Mouse (Mus musculus) midbrain, embryonic 14.5 days (tissue): ENCODE measurements around the gene Trpc1. TPM values are rescaled to one million over a fixed set of nuclear protein-coding genes. Genes with fewer than 3 reads are reported as not detected.

ENCODE experiments used
- ATAC-seq: fragments of 200-750 bp; cut with Nextera tagmentation; 2 replicates; pipeline ENCODE4 v1.8.0; 2017; ENCODE audit warnings: moderate number of reproducible peaks, moderate library complexity; ENCODE audit not compliant: low FRiP score, low TSS enrichment
- DNase-seq: peaks from one replicate; pipeline ENCODE4 v3.0.0-alpha.2; 2015
- H3K27ac ChIP-seq: fragments of 300-500 bp; sonication (generic); replicated peaks from 2 replicates; pipeline ENCODE4 v1.5.1; 2014; ENCODE audit warnings: mild to moderate bottlenecking, low read depth, low read length, moderate library complexity
- H3K27me3 ChIP-seq: fragments of 300-500 bp; sonication (generic); 2 replicates; pipeline ENCODE4 v1.6.1; 2014; ENCODE audit warnings: low read length, control low read depth, mixed read lengths; ENCODE audit not compliant: control insufficient read depth, insufficient read depth
- H3K36me3 ChIP-seq: fragments of 300-500 bp; sonication (generic); 2 replicates; pipeline ENCODE4 v1.6.1; 2014; ENCODE audit warnings: low read length, control low read depth; ENCODE audit not compliant: control insufficient read depth, insufficient read depth
- H3K4me1 ChIP-seq: fragments of 300-500 bp; sonication (generic); 2 replicates; pipeline ENCODE4 v1.6.1; 2014; ENCODE audit warnings: mild to moderate bottlenecking, antibody characterized with exemption, low read length, control low read depth; ENCODE audit not compliant: control insufficient read depth, insufficient read depth
- H3K4me2 ChIP-seq: fragments of 300-500 bp; sonication (generic); 2 replicates; pipeline ENCODE4 v1.6.1; 2014; ENCODE audit warnings: mild to moderate bottlenecking, low read length, moderate library complexity
- H3K4me3 ChIP-seq: fragments of 300-500 bp; sonication (generic); replicated peaks from 2 replicates; pipeline ENCODE4 v1.5.1; 2014; ENCODE audit warnings: low read depth, low read length
- H3K9ac ChIP-seq: fragments of 300-500 bp; sonication (generic); replicated peaks from 2 replicates; pipeline ENCODE4 v1.6.1; 2014; ENCODE audit warnings: mild to moderate bottlenecking, low read length, moderate library complexity
- H3K9me3 ChIP-seq: fragments of 300-500 bp; sonication (generic); 2 replicates; pipeline ENCODE4 v1.6.1; 2016; ENCODE audit warnings: low read length, control low read depth, mixed read lengths; ENCODE audit not compliant: control insufficient read depth
- WGBS: fragments of 180-500 bp; shearing (Covaris S2); extraction: QIAGEN DNeasy Blood & Tissue Kit; methylation state at CpG from one replicate; pipeline ENCODE4 v1.1.7; 2014; 5-methylcytosine and 5-hydroxymethylcytosine counted together
- polyA plus RNA-seq: library from polyadenylated mRNA; unstranded; fragments of >200 nt; fragmentation: Nextera tagmentation; extraction: Ambion mirVana; gene quantifications from 2 replicates; pipeline ENCODE4 v1.2.1, GENCODE M21; 2014

Gene Trpc1
- polyA plus RNA-seq, 1 experiment from 2014 or later, result 10.5 TPM

DNA sequence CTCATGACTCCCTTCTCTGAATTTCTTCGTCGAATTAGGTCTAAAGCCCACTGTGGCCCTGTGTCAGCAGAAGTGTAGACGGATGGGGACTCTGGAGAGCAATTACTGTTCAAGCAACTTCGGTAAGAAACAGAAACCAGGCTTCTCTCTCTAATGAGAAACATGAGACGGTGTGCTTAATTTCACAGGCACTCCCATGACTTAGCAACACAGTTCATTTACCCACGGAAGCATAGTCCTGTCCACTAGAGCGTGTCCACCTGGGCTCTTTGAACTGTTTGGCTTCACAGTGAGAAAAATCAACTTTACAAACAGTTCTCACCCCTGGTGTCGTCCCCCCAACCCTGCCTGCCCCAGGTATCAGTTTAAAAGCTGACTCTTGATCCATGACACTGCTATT lies 57.4 kb downstream of the Trpc1 start:
- Histone ChIP-seq H3K9me3 (no peaks in the 10 kb centered on the region), H3K4me3 (no peak overlapping the region), H3K9ac (no peak overlapping the region), H3K27ac (no peak overlapping the region), H3K4me2 (no peak overlapping the region), H3K4me1 (no peaks in the 10 kb centered on the region), H3K36me3 (no peaks in the 10 kb centered on the region), H3K27me3 (no peaks in the 10 kb centered on the region)
- DNase-seq, result no peak
- no peak for ATAC-seq
- WGBS, result 69% methylated on average over 8 of the region's 8 CpGs

GRCm38 (mm10) chr9:95688064-95688463 lies 62.1 kb downstream of the Trpc1 start:
- WGBS, result 64% methylated on average over 3 of the region's 3 CpGs
- H3K4me3 ChIP-seq, result no peak overlapping the region
- no peaks in the 10 kb centered on the region for H3K9me3 ChIP-seq
- no peak for ATAC-seq
- H3K4me1 ChIP-seq, result no peaks in the 10 kb centered on the region
- H3K36me3 ChIP-seq, result no peaks in the 10 kb centered on the region
- H3K27me3 ChIP-seq, result no peaks in the 10 kb centered on the region
- H3K4me2 ChIP-seq, result no peak overlapping the region
- no peak overlapping the region for H3K9ac ChIP-seq
- peak; percentile 20 for DNase-seq
- H3K27ac ChIP-seq, result no peak overlapping the region

GRCm38 (mm10) chr9:95685660-95686440 lies 64.3 kb downstream of the Trpc1 start:
- Histone ChIP-seq H3K9ac (no peak overlapping the region), H3K4me3 (no peak overlapping the region), H3K4me2 (no peak overlapping the region), H3K36me3 (no peaks in the 10 kb centered on the region), H3K9me3 (no peaks in the 10 kb centered on the region), H3K4me1 (no peaks in the 10 kb centered on the region), H3K27me3 (no peaks in the 10 kb centered on the region), H3K27ac (no peak overlapping the region)
- ATAC-seq (peak; percentile 47; the same call in 1 of the 2 replicates), DNase-seq (peak; percentile 56)
- WGBS, result 20% methylated on average over 11 of the region's 11 CpGs

GRCm38 (mm10) chr9:95680691-95681090 lies 69.5 kb downstream of the Trpc1 start:
- Histone ChIP-seq H3K4me2 (no peak overlapping the region), H3K4me3 (no peak overlapping the region), H3K9ac (no peak overlapping the region), H3K9me3 (no peaks in the 10 kb centered on the region), H3K4me1 (no peaks in the 10 kb centered on the region), H3K27ac (no peak overlapping the region), H3K36me3 (no peaks in the 10 kb centered on the region), H3K27me3 (no peaks in the 10 kb centered on the region)
- ATAC-seq, result no peak
- 95% methylated on average over 11 of the region's 11 CpGs for WGBS
- no peak for DNase-seq

DNA sequence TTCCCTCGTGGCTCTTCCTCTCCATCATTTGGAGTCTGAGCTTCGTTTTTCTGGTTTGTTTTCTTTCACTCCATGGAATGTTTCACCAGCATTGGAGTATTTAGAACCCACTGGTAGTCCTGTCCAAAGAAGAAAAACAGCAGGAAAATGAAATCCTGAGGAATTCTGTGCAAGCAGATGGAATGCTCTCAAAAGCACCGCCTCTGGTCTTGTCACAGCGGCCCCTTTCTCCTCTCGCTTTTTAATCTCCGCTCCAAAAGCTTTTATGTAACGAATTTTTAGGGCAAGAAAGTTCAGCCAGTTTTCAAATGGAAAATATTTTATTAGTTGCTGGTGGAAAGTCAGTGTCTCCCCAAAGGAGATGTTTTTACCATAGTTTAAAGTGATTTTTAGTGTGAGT lies 70.2 kb downstream of the Trpc1 start:
- 82% methylated on average over 7 of the region's 7 CpGs for WGBS
- Histone ChIP-seq H3K4me3 (no peak overlapping the region), H3K27me3 (no peaks in the 10 kb centered on the region), H3K36me3 (no peaks in the 10 kb centered on the region), H3K4me2 (no peak overlapping the region), H3K4me1 (no peaks in the 10 kb centered on the region), H3K27ac (no peak overlapping the region), H3K9ac (no peak overlapping the region), H3K9me3 (no peaks in the 10 kb centered on the region)
- ATAC-seq (no peak), DNase-seq (no peak)

DNA sequence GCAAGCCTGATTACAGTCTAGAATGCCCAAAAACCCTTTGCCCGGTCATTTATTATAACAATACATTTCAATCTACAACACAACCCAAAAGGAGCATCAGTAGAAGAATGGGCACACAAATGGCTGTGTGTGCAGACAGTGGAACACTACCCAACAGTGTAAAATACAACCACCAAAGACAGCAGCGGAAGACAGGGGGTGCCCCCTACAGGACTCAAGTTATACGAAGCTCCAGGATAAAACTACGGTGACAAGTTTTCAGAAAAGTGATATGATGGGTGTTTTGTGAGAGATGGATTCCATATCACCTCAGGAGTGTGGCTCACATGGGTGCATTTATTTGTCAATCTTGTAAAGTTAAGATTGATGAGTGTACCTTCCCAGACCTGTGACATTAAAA lies 74.2 kb downstream of the Trpc1 start:
- H3K27ac ChIP-seq, result no peak overlapping the region
- H3K27me3 ChIP-seq, result no peaks in the 10 kb centered on the region
- WGBS, result 95% methylated on average over 4 of the region's 4 CpGs
- no peak overlapping the region for H3K4me3 ChIP-seq
- H3K4me1 ChIP-seq, result no peaks in the 10 kb centered on the region
- DNase-seq, result no peak
- H3K9ac ChIP-seq, result no peak overlapping the region
- H3K4me2 ChIP-seq, result no peak overlapping the region
- no peaks in the 10 kb centered on the region for H3K36me3 ChIP-seq
- no peaks in the 10 kb centered on the region for H3K9me3 ChIP-seq
- ATAC-seq, result no peak

DNA sequence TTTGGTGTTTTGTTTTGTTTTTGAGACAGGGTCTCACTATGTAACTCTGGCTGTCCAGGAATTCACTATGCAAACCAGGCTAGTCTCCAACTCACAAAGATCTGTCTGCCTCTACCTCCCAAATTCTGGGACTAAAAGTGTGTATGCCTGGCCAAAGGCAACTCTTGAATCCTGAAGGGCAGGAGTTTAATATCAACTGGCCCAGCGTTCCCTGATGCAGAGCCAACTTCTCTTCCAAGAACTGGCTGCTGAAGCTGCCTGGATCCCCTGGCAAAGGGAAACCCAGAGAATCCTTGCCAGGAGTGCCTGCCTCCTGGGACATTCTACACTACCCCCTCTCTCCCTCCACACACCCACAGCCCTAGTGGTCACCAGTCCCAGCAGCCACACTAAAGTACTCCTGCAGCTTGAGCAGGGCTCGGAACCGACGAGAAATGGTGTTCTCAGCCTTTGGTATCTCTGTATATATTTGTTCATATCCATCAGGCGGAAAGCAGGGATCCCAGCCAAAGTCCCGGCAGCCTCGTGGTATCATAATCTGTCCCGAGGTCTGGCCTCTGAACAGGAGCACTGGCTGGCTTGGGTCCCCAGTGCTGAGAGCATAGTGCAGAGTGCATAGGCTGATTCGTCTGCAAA lies 75.0 kb downstream of the Trpc1 start:
- DNase-seq (peak; percentile 39), ATAC-seq (no peak)
- Histone ChIP-seq H3K9me3 (no peaks in the 10 kb centered on the region), H3K4me2 (no peak overlapping the region), H3K27me3 (no peaks in the 10 kb centered on the region), H3K36me3 (no peaks in the 10 kb centered on the region), H3K9ac (no peak overlapping the region), H3K4me1 (no peaks in the 10 kb centered on the region), H3K27ac (no peak overlapping the region), H3K4me3 (no peak overlapping the region)
- 82% methylated on average over 9 of the region's 9 CpGs for WGBS

- no peaks in the 10 kb centered on the region for H3K36me3 ChIP-seq
- H3K4me3 ChIP-seq, result no peak overlapping the region
- H3K4me2 ChIP-seq, result no peak overlapping the region
- ATAC-seq, result no peak
- no peaks in the 10 kb centered on the region for H3K9me3 ChIP-seq
- no peak for DNase-seq
- H3K4me1 ChIP-seq, result no peaks in the 10 kb centered on the region
- no peak overlapping the region for H3K27ac ChIP-seq
- 84% methylated on average over 6 of the region's 6 CpGs for WGBS
- no peak overlapping the region for H3K9ac ChIP-seq
- no peaks in the 10 kb centered on the region for H3K27me3 ChIP-seq
Observed at GRCm38 (mm10) chr9:95672760-95673159, 77.4 kb downstream of the Trpc1 start.

- 87% methylated on average over 3 of the region's 3 CpGs for WGBS
- no peaks in the 10 kb centered on the region for H3K9me3 ChIP-seq
- no peak overlapping the region for H3K4me3 ChIP-seq
- DNase-seq, result no peak
- H3K27ac ChIP-seq, result no peak overlapping the region
- H3K4me2 ChIP-seq, result no peak overlapping the region
- H3K36me3 ChIP-seq, result no peaks in the 10 kb centered on the region
- H3K4me1 ChIP-seq, result no peaks in the 10 kb centered on the region
- ATAC-seq, result no peak
- H3K9ac ChIP-seq, result no peak overlapping the region
- no peaks in the 10 kb centered on the region for H3K27me3 ChIP-seq
Observed at GRCm38 (mm10) chr9:95672331-95672730, 77.8 kb downstream of the Trpc1 start.
